Mouse (Mus musculus) kidney, postnatal 0 days (tissue): ENCODE measurements around the gene Tspan3. TPM values are rescaled to one million over a fixed set of nuclear protein-coding genes. Genes with fewer than 3 reads are reported as not detected.
A peak's percentile ranks its signal among the peaks of the same experiment; 100 is the strongest.

ENCODE experiments used
- ATAC-seq: fragments of 200-750 bp; cut with Nextera tagmentation; replicated peaks from 2 replicates; pipeline ENCODE4 v1.8.0; 2017; ENCODE audit warnings: low read depth, moderate number of reproducible peaks, moderate TSS enrichment, moderate library complexity; ENCODE audit not compliant: low FRiP score
- DNase-seq: peaks from one replicate; pipeline ENCODE4 v3.0.0-alpha.2; 2016; ENCODE audit warnings: low spot score
- H3K27ac ChIP-seq: fragments of 300-500 bp; sonication (generic); 2 replicates; pipeline ENCODE4 v1.5.1; 2014; ENCODE audit warnings: mild to moderate bottlenecking
- H3K27me3 ChIP-seq: fragments of 300-500 bp; sonication (generic); 2 replicates; pipeline ENCODE4 v1.6.1; 2014; ENCODE audit warnings: low read length, mixed read lengths; ENCODE audit not compliant: insufficient read depth
- H3K36me3 ChIP-seq: fragments of 300-500 bp; sonication (generic); 2 replicates; pipeline ENCODE4 v1.6.1; 2014; ENCODE audit warnings: low read length, mixed read lengths; ENCODE audit not compliant: insufficient read depth
- H3K4me1 ChIP-seq: fragments of 300-500 bp; sonication (generic); replicated peaks from 2 replicates; pipeline ENCODE4 v1.6.1; 2014; ENCODE audit warnings: antibody characterized with exemption, low read length, mixed read lengths; ENCODE audit not compliant: insufficient read depth
- H3K4me2 ChIP-seq: fragments of 300-500 bp; sonication (generic); 2 replicates; pipeline ENCODE4 v1.6.1; 2014; ENCODE audit warnings: mild to moderate bottlenecking, low read length, moderate library complexity, mixed read lengths
- H3K4me3 ChIP-seq: fragments of 300-500 bp; sonication (generic); replicated peaks from 2 replicates; pipeline ENCODE4 v1.5.1; 2014; ENCODE audit warnings: low read depth, low read length
- H3K9ac ChIP-seq: fragments of 300-500 bp; sonication (generic); 2 replicates; pipeline ENCODE4 v1.6.1; 2014; ENCODE audit warnings: low read depth, low read length
- H3K9me3 ChIP-seq: fragments of 300-500 bp; sonication (generic); replicated peaks from 2 replicates; pipeline ENCODE4 v1.6.1; 2016; ENCODE audit warnings: low read length, inconsistent platforms, mixed read lengths
- CTCF ChIP-seq: IDR thresholded peaks from 2 replicates; pipeline ENCODE4 v1.5.1; 2016; ENCODE audit warnings: antibody characterized with exemption, low read depth, mild to moderate bottlenecking, moderate library complexity
- WGBS: fragments of 180-500 bp; shearing (Covaris S2); extraction: QIAGEN DNeasy Blood & Tissue Kit; methylation state at CpG from one replicate; pipeline ENCODE4 v1.1.7; 2014; 5-methylcytosine and 5-hydroxymethylcytosine counted together
- polyA plus RNA-seq: library from polyadenylated mRNA; unstranded; fragments of >200 nt; fragmentation: Nextera tagmentation; extraction: Ambion mirVana; gene quantifications from 2 replicates; pipeline ENCODE4 v1.2.1, GENCODE M21; 2015

The Tspan3 gene
- polyA plus RNA-seq, 1 experiment from 2014 or later = 452 TPM

DNA sequence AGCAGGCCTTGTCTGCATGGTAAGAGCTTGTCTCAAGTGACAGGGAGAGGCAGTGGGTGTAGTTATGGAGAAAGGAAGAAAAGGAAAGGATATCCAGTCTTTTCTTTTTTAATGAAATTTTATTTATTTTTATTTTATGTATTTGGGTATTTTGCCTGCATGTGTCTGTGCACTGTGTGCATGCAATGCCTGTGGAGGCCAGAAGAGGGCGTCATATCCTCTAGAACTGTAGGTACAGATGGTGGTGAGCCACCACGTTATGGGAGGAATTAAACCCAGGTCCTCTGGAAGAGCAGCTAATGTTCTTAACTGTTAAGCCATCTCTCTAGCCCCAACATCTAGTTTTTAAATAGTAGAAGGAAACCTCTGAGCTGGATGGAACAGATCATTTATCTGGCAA is 73.2 kb downstream of the Tspan3 start:
- no peaks in the 10 kb centered on the region for H3K27me3 ChIP-seq
- TF ChIP-seq CTCF = peak; percentile 44; the same call in 1 of the 2 replicates
- no peaks in the 10 kb centered on the region for H3K4me1 ChIP-seq
- no peak for ATAC-seq
- H3K4me3 ChIP-seq = no peak overlapping the region
- no peak overlapping the region for H3K27ac ChIP-seq
- H3K9me3 ChIP-seq = no peaks in the 10 kb centered on the region
- no peak overlapping the region for H3K9ac ChIP-seq
- DNase-seq = no peak
- H3K4me2 ChIP-seq = no peak overlapping the region
- 57% methylated on average over 2 of the region's 2 CpGs for WGBS
- no peaks in the 10 kb centered on the region for H3K36me3 ChIP-seq

- H3K4me2 ChIP-seq = no peak overlapping the region
- no peak for DNase-seq
- H3K27ac ChIP-seq = no peak overlapping the region
- H3K4me1 ChIP-seq = no peaks in the 10 kb centered on the region
- 70% methylated on average over 5 of the region's 5 CpGs for WGBS
- no peaks in the 10 kb centered on the region for H3K36me3 ChIP-seq
- 0 out of 2 replicates have a peak, but pooled peaks have one; percentile 33 for ATAC-seq
- no peak overlapping the region for H3K4me3 ChIP-seq
- no peaks in the 10 kb centered on the region for H3K27me3 ChIP-seq
- H3K9ac ChIP-seq = no peak overlapping the region
- H3K9me3 ChIP-seq = no peaks in the 10 kb centered on the region
- TF ChIP-seq CTCF = no peak
Measured at GRCm38 (mm10) chr9:56090546-56091225, 74.6 kb downstream of the Tspan3 start.

GRCm38 (mm10) chr9:56089778-56090520 is 75.3 kb downstream of the Tspan3 start, which contains the start of gene Pstpip1:
Gene Pstpip1 (plus strand): TSS chr9:56089962.
- no peak for TF ChIP-seq CTCF
- Histone ChIP-seq H3K27me3 (no peaks in the 10 kb centered on the region), H3K4me3 (no peak within 1 kb of the TSS), H3K36me3 (no peaks in the 10 kb centered on the region), H3K4me2 (peak within 1 kb of the TSS; percentile 37; the same call in 1 of the 2 replicates), H3K4me1 (no peaks in the 10 kb centered on the region), H3K9ac (peak within 1 kb of the TSS; percentile 23; the same call in 1 of the 2 replicates), H3K27ac (no peak within 1 kb of the TSS), H3K9me3 (no peaks in the 10 kb centered on the region)
- WGBS = 17% methylated on average over 22 of the region's 22 CpGs
- peak; percentile 73; the same call in 1 of the 2 replicates for ATAC-seq
- DNase-seq = peak; percentile 75

DNA sequence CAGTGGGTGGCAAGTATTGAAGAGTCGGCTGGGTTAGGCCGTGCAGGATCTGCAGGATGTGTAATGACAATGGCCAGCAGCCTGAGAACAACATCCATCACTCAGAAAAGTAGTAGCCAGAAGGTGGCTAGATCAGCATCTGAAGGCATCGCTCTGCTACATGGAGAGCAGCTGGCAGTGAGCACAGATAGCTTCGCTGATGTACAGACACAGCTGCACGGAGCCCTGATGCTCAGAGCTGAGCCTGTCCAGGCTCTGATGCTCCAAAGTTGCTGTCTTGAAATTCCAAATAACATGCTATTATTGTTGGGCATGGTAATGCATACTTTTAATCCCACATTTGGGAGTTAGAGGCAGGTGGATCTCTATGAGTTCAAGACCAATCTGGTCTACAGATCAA is 78.8 kb downstream of the Tspan3 start:
- H3K4me1 ChIP-seq = no peaks in the 10 kb centered on the region
- no peaks in the 10 kb centered on the region for H3K27me3 ChIP-seq
- DNase-seq = no peak
- H3K4me2 ChIP-seq = no peak overlapping the region
- ATAC-seq = no peak
- TF ChIP-seq CTCF = no peak
- H3K27ac ChIP-seq = no peak overlapping the region
- H3K36me3 ChIP-seq = no peaks in the 10 kb centered on the region
- 89% methylated on average over 5 of the region's 5 CpGs for WGBS
- no peaks in the 10 kb centered on the region for H3K9me3 ChIP-seq
- no peak overlapping the region for H3K4me3 ChIP-seq
- no peak overlapping the region for H3K9ac ChIP-seq

Other genes starting within 250 kb of the Tspan3 start
- 9.3 and 9.4 TPM in 2 replicates for gene Scaper, start 227.4 kb downstream of the Tspan3 start, polyA plus RNA-seq
- not detected in 2 replicates for gene 4930563M21Rik, start 154.9 kb downstream of the Tspan3 start, polyA plus RNA-seq
- gene Rcn2, start 123.6 kb downstream of the Tspan3 start, polyA plus RNA-seq = 230 and 240 TPM in 2 replicates
- 1.1 and 1.3 TPM in 2 replicates for gene Pstpip1, start 75.5 kb downstream of the Tspan3 start, polyA plus RNA-seq